Mouse (Mus musculus): ENCODE data around the gene Tnfrsf18.
A peak's percentile ranks its signal among the peaks of the same experiment; 100 is the strongest.

The Tnfrsf18 gene

GRCm38 (mm10) chr4:156076911-156077382 is 51.0 kb downstream of the Tnfrsf18 start:
- DNase-seq (ENCODE audit: low read depth, low spot score), result no peak

- peak; percentile 22 for DNase-seq (ENCODE audit: low read depth, low spot score)
Measured at GRCm38 (mm10) chr4:156077499-156078301, 51.7 kb downstream of the Tnfrsf18 start.

Data from embryo, embryonic 11.5 days (tissue).